Mouse (Mus musculus) skeletal muscle tissue, adult 2 months (tissue): Measurements from ENCODE around the gene Entpd5.

Source experiments
- DNase-seq: peaks from one replicate; pipeline ENCODE4 v3.0.0-alpha.2; 2012; ENCODE audit warnings: low read depth, low spot score

Gene Entpd5

DNA sequence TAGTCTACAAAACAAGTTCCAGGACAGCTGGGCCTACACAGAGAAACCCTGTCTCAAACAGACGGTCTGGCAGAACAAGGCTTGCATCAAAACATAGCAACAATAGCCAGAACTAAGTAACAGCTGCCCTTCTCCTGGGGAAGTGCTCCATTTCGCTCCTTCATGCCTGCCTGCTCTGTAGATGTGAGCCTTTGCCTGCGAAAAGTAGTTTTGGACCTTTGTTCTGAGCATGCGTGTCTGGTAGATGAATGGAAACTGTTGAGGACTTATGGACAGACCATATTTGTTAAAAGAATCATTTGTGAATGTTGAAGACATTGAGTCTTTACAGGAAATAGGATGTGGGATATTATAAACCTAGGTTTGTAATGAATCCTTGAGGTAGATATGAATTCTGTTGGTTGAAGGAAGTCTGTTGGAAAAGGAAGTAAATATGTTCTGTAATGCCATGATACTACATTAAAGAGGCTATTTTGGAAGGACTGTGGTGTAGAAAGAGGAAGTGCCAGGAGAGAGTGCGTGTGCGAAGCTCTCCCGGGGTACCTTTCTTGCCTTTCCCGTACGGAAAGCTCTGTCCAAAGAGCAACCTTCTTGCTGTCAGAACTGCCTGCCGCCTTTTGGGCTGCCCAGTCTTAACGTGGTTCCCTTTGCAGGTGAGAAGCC, 71.7 kb downstream of the Entpd5 start:
- no peak for DNase-seq

DNA sequence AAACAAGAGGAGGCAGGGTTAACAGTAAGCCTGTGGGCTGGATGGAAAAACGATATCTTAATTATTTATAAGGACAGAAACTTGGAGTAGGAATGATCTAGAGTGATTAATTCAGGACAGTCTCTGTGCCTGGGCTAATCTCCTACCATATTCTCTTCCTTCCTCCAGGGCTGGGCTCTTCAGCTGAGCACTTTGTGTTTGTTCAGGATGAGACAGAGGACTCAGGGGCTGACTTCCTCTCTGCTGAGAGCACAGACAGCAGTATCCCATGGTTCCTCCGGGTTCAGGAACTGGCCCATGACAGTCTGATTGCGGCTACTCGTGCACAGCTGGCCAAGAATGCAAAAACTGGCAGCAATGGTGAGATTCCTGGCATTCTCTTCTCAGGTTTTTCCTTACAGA, 81.7 kb downstream of the Entpd5 start:
- DNase-seq: no peak
